Mouse (Mus musculus) G1E (cell line): Measurements from ENCODE around the gene Nfatc2.

Experiments used
- CTCF ChIP-seq: IDR thresholded peaks from 2 replicates; pipeline ENCODE4 v1.5.1; 2012; ENCODE audit warnings: low read depth, low read length, inconsistent platforms, mixed read lengths
- GATA1 ChIP-seq: IDR thresholded peaks from 2 replicates; pipeline ENCODE4 v1.6.1; 2012; ENCODE audit warnings: borderline replicate concordance, low read length, inconsistent platforms, mixed read lengths
- GATA2 ChIP-seq: IDR thresholded peaks from 2 replicates; pipeline ENCODE4 v1.6.1; 2012; ENCODE audit warnings: low read depth, low read length, inconsistent platforms, borderline replicate concordance
- POLR2AphosphoS5 ChIP-seq: IDR thresholded peaks from 2 replicates; pipeline ENCODE4 v1.6.1; 2012; ENCODE audit warnings: low read depth, low read length, inconsistent platforms; ENCODE audit not compliant: insufficient replicate concordance
- TAL1 ChIP-seq: conservative IDR thresholded peaks from 2 replicates; pipeline ENCODE4 v1.6.1; 2012; ENCODE audit warnings: low read depth, low read length, inconsistent platforms, mixed read lengths

DNA sequence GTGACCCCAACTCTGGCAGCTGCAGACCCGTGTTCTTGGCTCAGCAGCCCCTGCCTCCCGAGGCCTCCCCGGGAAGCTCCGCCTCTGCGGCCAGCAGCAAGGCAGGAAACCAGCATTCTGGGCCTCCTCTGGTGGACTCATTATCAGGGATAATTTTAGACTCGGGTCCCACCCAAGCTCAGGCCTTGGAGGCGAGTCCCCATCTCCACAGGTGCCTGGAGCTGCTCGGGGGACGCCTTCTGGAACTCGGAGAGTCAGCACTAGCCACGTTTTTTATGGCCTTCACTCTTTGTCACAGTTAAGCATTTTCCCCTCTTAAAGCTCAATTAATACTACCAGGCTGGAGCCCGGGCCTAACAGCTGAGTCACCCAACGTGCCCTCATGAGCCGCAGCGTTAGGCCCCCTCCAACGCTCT is 3.2 kb upstream of the Nfatc2 start:
- TF ChIP-seq GATA1 (no peak), CTCF (no peak), POLR2AphosphoS5 (no peak), TAL1 (no peak), GATA2 (no peak)
